Mouse (Mus musculus) liver, adult 2 months (tissue): ENCODE measurements around the gene Gucy1a1.

ENCODE experiments used
- CTCF ChIP-seq: fragments of 200-500 bp; IDR thresholded peaks from 2 replicates; pipeline ENCODE4 v1.5.1; 2011; ENCODE audit warnings: low read depth, low read length, control low read depth
- POLR2A ChIP-seq: fragments of 200-500 bp; IDR thresholded peaks from 2 replicates; pipeline ENCODE4 v1.6.1; 2011; ENCODE audit warnings: low read length, control low read depth; ENCODE audit not compliant: insufficient read depth; ENCODE audit errors: extremely low read depth

- no peak for TF ChIP-seq POLR2A
- TF ChIP-seq CTCF: no peak
Measured at GRCm38 (mm10) chr3:82104229-82104628, 41.4 kb downstream of the Gucy1a1 start.
